Mouse (Mus musculus): ENCODE data around the gene Lrrc14b. TPM values are rescaled to one million over a fixed set of nuclear protein-coding genes. Genes with fewer than 3 reads are reported as not detected.

Lrrc14b gene
- total RNA-seq (2014; rRNA removed) (not detected in 2 replicates), polyA plus RNA-seq (2015; fragmentation: Nextera tagmentation; extraction: Ambion mirVana) (not detected in 2 replicates)

GRCm38 (mm10) chr13:74363859-74364235 is at the start of gene Lrrc14b:
Lrrc14b (minus strand) TSS chr13:74364005.
- Histone ChIP-seq H3K27me3 (ENCODE audit: insufficient read depth, low read length) (no peaks in the 10 kb centered on the region), H3K9ac (replicated peaks; ENCODE audit: low read length, poor library complexity, severe bottlenecking) (no peak within 1 kb of the TSS), H3K4me2 (ENCODE audit: low read depth, low read length, poor library complexity, severe bottlenecking) (no peak within 1 kb of the TSS), H3K36me3 (ENCODE audit: insufficient read depth, low read length) (peaks cover 15% of the 10 kb centered on the region), H3K9me3 (ENCODE audit: low read length) (no peaks in the 10 kb centered on the region), H3K27ac (ENCODE audit: low read depth, low read length) (no peak within 1 kb of the TSS), H3K4me1 (ENCODE audit: insufficient read depth, low read length) (no peaks in the 10 kb centered on the region), H3K4me3 (ENCODE audit: low read depth, low read length) (no peak within 1 kb of the TSS)
- no peak for TF ChIP-seq CTCF (IDR thresholded peaks at IDR 0.05)
- ATAC-seq (ENCODE audit: low FRiP score) = no peak
- WGBS = 77% methylated on average over 8 of the region's 8 CpGs
- DNase-seq (ENCODE audit: low spot score) = peak; percentile 52

- Histone ChIP-seq H3K4me2 (ENCODE audit: low read depth, low read length, poor library complexity, severe bottlenecking) (peak within 1 kb of the TSS; percentile 6; the same call in 1 of the 2 replicates), H3K9me3 (ENCODE audit: low read length) (no peaks in the 10 kb centered on the region), H3K36me3 (ENCODE audit: insufficient read depth, low read length) (no peaks in the 10 kb centered on the region), H3K4me1 (ENCODE audit: insufficient read depth, low read length) (no peaks in the 10 kb centered on the region), H3K9ac (replicated peaks; ENCODE audit: low read length, poor library complexity, severe bottlenecking) (no peak within 1 kb of the TSS), H3K27ac (ENCODE audit: low read depth, low read length) (no peak within 1 kb of the TSS), H3K27me3 (ENCODE audit: insufficient read depth, low read length) (no peaks in the 10 kb centered on the region), H3K4me3 (ENCODE audit: low read depth, low read length) (no peak within 1 kb of the TSS)
- 8% methylated on average over 11 of the region's 11 CpGs for WGBS
- no peak for TF ChIP-seq CTCF (IDR thresholded peaks at IDR 0.05)
- DNase-seq (ENCODE audit: low spot score) (no peak), ATAC-seq (ENCODE audit: low FRiP score) (no peak)
Measured at GRCm38 (mm10) chr13:74399298-74399839, 35.6 kb upstream of the Lrrc14b start, which contains the start of gene Ftl1-ps1. Ftl1-ps1 (plus strand) TSS chr13:74399694.

- Histone ChIP-seq H3K27ac (ENCODE audit: low read depth, low read length) (no peak overlapping the region), H3K4me3 (ENCODE audit: low read depth, low read length) (no peak overlapping the region), H3K9ac (replicated peaks; ENCODE audit: low read length, poor library complexity, severe bottlenecking) (no peak overlapping the region), H3K4me2 (ENCODE audit: low read depth, low read length, poor library complexity, severe bottlenecking) (no peak overlapping the region), H3K4me1 (ENCODE audit: insufficient read depth, low read length) (peaks cover 3% of the 10 kb centered on the region; the same call in 1 of the 2 replicates), H3K36me3 (ENCODE audit: insufficient read depth, low read length) (no peaks in the 10 kb centered on the region), H3K9me3 (ENCODE audit: low read length) (no peaks in the 10 kb centered on the region), H3K27me3 (ENCODE audit: insufficient read depth, low read length) (no peaks in the 10 kb centered on the region)
- WGBS = 78% methylated on average over 2 of the region's 2 CpGs
- TF ChIP-seq CTCF (IDR thresholded peaks at IDR 0.05) = no peak
- ATAC-seq (ENCODE audit: low FRiP score) (peak; percentile 24; the same call in 1 of the 2 replicates), DNase-seq (ENCODE audit: low spot score) (no peak)
Measured at GRCm38 (mm10) chr13:74391156-74391555, 27.4 kb upstream of the Lrrc14b start.

GRCm38 (mm10) chr13:74390371-74390990 is 26.7 kb upstream of the Lrrc14b start, which contains the start of gene Zfp72:
Zfp72 (minus strand) TSS chr13:74390836.
- no peak for TF ChIP-seq CTCF (IDR thresholded peaks at IDR 0.05)
- no peaks in the 10 kb centered on the region for H3K27me3 ChIP-seq (ENCODE audit: insufficient read depth, low read length)
- WGBS = under 1% methylated on average over 14 of the region's 14 CpGs
- H3K9me3 ChIP-seq (ENCODE audit: low read length) = no peaks in the 10 kb centered on the region
- H3K9ac ChIP-seq (replicated peaks; ENCODE audit: low read length, poor library complexity, severe bottlenecking) = peak within 1 kb of the TSS; percentile 56
- H3K4me3 ChIP-seq (ENCODE audit: low read depth, low read length) = peak within 1 kb of the TSS; percentile 64
- H3K4me2 ChIP-seq (ENCODE audit: low read depth, low read length, poor library complexity, severe bottlenecking) = peak within 1 kb of the TSS; percentile 38
- DNase-seq (ENCODE audit: low spot score) = peak; percentile 90
- ATAC-seq (ENCODE audit: low FRiP score) = peak; percentile 94
- no peaks in the 10 kb centered on the region for H3K36me3 ChIP-seq (ENCODE audit: insufficient read depth, low read length)
- peaks cover 3% of the 10 kb centered on the region; the same call in 1 of the 2 replicates for H3K4me1 ChIP-seq (ENCODE audit: insufficient read depth, low read length)
- peak within 1 kb of the TSS; percentile 38; the same call in 1 of the 2 replicates for H3K27ac ChIP-seq (ENCODE audit: low read depth, low read length)

GRCm38 (mm10) chr13:74389730-74390129 is 25.9 kb upstream of the Lrrc14b start:
- Histone ChIP-seq H3K36me3 (ENCODE audit: insufficient read depth, low read length) (no peaks in the 10 kb centered on the region), H3K9me3 (ENCODE audit: low read length) (no peaks in the 10 kb centered on the region), H3K4me3 (ENCODE audit: low read depth, low read length) (peak overlapping the region; percentile 64), H3K4me2 (ENCODE audit: low read depth, low read length, poor library complexity, severe bottlenecking) (peak overlapping the region; percentile 38), H3K9ac (replicated peaks; ENCODE audit: low read length, poor library complexity, severe bottlenecking) (peak overlapping the region; percentile 56), H3K27me3 (ENCODE audit: insufficient read depth, low read length) (no peaks in the 10 kb centered on the region), H3K27ac (ENCODE audit: low read depth, low read length) (no peak overlapping the region), H3K4me1 (ENCODE audit: insufficient read depth, low read length) (peaks cover 3% of the 10 kb centered on the region; the same call in 1 of the 2 replicates)
- peak; percentile 56 for TF ChIP-seq CTCF (IDR thresholded peaks at IDR 0.05)
- WGBS = 71% methylated on average over 6 of the region's 6 CpGs
- DNase-seq (ENCODE audit: low spot score) (no peak), ATAC-seq (ENCODE audit: low FRiP score) (peak; percentile 22)

- TF ChIP-seq CTCF (IDR thresholded peaks at IDR 0.05) = no peak
- Histone ChIP-seq H3K4me1 (ENCODE audit: insufficient read depth, low read length) (no peaks in the 10 kb centered on the region), H3K9ac (replicated peaks; ENCODE audit: low read length, poor library complexity, severe bottlenecking) (no peak overlapping the region), H3K36me3 (ENCODE audit: insufficient read depth, low read length) (no peaks in the 10 kb centered on the region), H3K27ac (ENCODE audit: low read depth, low read length) (no peak overlapping the region), H3K9me3 (ENCODE audit: low read length) (no peaks in the 10 kb centered on the region), H3K4me2 (ENCODE audit: low read depth, low read length, poor library complexity, severe bottlenecking) (no peak overlapping the region), H3K4me3 (ENCODE audit: low read depth, low read length) (no peak overlapping the region), H3K27me3 (ENCODE audit: insufficient read depth, low read length) (no peaks in the 10 kb centered on the region)
- DNase-seq (ENCODE audit: low spot score) (peak; percentile 2), ATAC-seq (ENCODE audit: low FRiP score) (no peak)
- WGBS = 64% methylated on average over 3 of the region's 3 CpGs
Measured at GRCm38 (mm10) chr13:74382289-74382688, 18.5 kb upstream of the Lrrc14b start.
